Mouse (Mus musculus) heart, adult 2 months (tissue): ENCODE measurements around the gene Olfr648.

ENCODE experiments used
- CTCF ChIP-seq: fragments of 200-600 bp; IDR thresholded peaks from 2 replicates; pipeline ENCODE4 v1.8.1; 2022; ENCODE audit warnings: antibody characterized with exemption, mild to moderate bottlenecking, moderate library complexity
- POLR2A ChIP-seq: fragments of 200-500 bp; IDR thresholded peaks from 2 replicates; pipeline ENCODE4 v1.6.1; 2011; ENCODE audit warnings: mild to moderate bottlenecking, low read depth, low read length, control low read depth; ENCODE audit not compliant: insufficient read depth

- TF ChIP-seq CTCF (no peak), POLR2A (no peak)
These were observed 16.1 kb downstream of the Olfr648 start for GRCm38 (mm10) chr7:104167105-104167504.
